8 mouse cellular contexts compared by ENCODE assay signal in genomic region chr12:12942364-12943050, GRCm38 (mm10). TPM values are rescaled to one million over a fixed set of nuclear protein-coding genes. Genes with fewer than 3 reads are reported as not detected.
DNase-seq lines count a peak whose midpoint lies in the region; ATAC-seq lines count a peak whose summit lies in the region.

No protein-coding gene starts in this region.

- WGBS in hindbrain, embryonic 10.5 days: under 1% methylated on average over 47 of the region's 47 CpGs
- WGBS in lung, embryonic 16.5 days: 1% methylated on average over 47 of the region's 47 CpGs

- peak; percentile 88 for DNase-seq in Muller cell, postnatal 12 days (ENCODE audit: inconsistent ontology term)
- peak; percentile 77 for DNase-seq in cerebellum, adult 8-10 months
- peak; percentile 66 to 91 for DNase-seq in frontal cortex, adult 2 months (ENCODE audit: extremely low spot score in 1 of 2, low spot score in 1 of 2)
- DNase-seq in hindbrain, embryonic 10.5 days (ENCODE audit: low spot score): peak; percentile 90
- peak; percentile 85 for DNase-seq in layer of hippocampus, adult 9-11 months
- peak; percentile 63 for DNase-seq in ovary, postnatal 10 days (ENCODE audit: low spot score)
- peak; percentile 87 for DNase-seq in thymus, postnatal 0 days (ENCODE audit: low spot score)

- H3K9me3 ChIP-seq in hindbrain, embryonic 10.5 days: no peaks in the 10 kb centered on the region
- no peaks in the 10 kb centered on the region for H3K9me3 ChIP-seq in lung, embryonic 16.5 days (ENCODE audit: control insufficient read depth, low read length)

- peak overlapping the region; percentile 98 for H3K4me3 ChIP-seq in hindbrain, embryonic 10.5 days
- peak overlapping the region; percentile 80 for H3K4me3 ChIP-seq in lung, embryonic 16.5 days (ENCODE audit: low read length)

- peak overlapping the region; percentile 72 for H3K9ac ChIP-seq in lung, embryonic 16.5 days (ENCODE audit: low read length)

- H3K36me3 ChIP-seq in hindbrain, embryonic 10.5 days: peaks cover 29% of the 10 kb centered on the region
- no peaks in the 10 kb centered on the region for H3K36me3 ChIP-seq in lung, embryonic 16.5 days (ENCODE audit: control insufficient read depth, insufficient read depth, low read length)

- H3K4me2 ChIP-seq in lung, embryonic 16.5 days (ENCODE audit: low read depth, low read length): peak overlapping the region; percentile 91

- peaks cover 22% of the 10 kb centered on the region for H3K4me1 ChIP-seq in hindbrain, embryonic 10.5 days (replicated peaks)
- H3K4me1 ChIP-seq in lung, embryonic 16.5 days (replicated peaks; ENCODE audit: control insufficient read depth, insufficient read depth, low read length): peaks cover 15% of the 10 kb centered on the region

- peaks cover 14% of the 10 kb centered on the region for H3K27me3 ChIP-seq in hindbrain, embryonic 10.5 days (ENCODE audit: insufficient read depth, poor library complexity, severe bottlenecking)
- H3K27me3 ChIP-seq in lung, embryonic 16.5 days (ENCODE audit: control insufficient read depth, insufficient read depth, low read depth, low read length): no peaks in the 10 kb centered on the region

- peak; percentile 77 for ATAC-seq in lung, embryonic 16.5 days (ENCODE audit: low read depth)

- H3K27ac ChIP-seq in hindbrain, embryonic 10.5 days: peak overlapping the region; percentile 98
- peak overlapping the region; percentile 93 for H3K27ac ChIP-seq in lung, embryonic 16.5 days (ENCODE audit: low read length)

RNA-seq across cellular contexts. Expression of gene Mycn, which starts 0.8 kb away (rescaled TPM):
- 14.0 and 18.6 TPM in 2 replicates for polyA plus RNA-seq in frontal cortex, adult 2 months (2012; rRNA removed)
- polyA plus RNA-seq in hindbrain, embryonic 10.5 days (2016; fragmentation: Nextera tagmentation; extraction: Ambion mirVana): 128 and 150 TPM in 2 replicates
- polyA plus RNA-seq in lung, embryonic 16.5 days (2015; fragmentation: Nextera tagmentation; extraction: Ambion mirVana): 31.2 and 37.2 TPM in 2 replicates
- 10.4 TPM in 2 replicates for polyA plus RNA-seq in thymus, postnatal 0 days (2015; fragmentation: Nextera tagmentation; extraction: Ambion mirVana)

Comparison
In these comparisons a context has a peak if more than half of its experiments do, and no peak if none do; other contexts are left out.
1. Peak in every context shown above with its lines: DNase-seq, ATAC-seq, H3K4me3 ChIP-seq and H3K27ac ChIP-seq.